Mouse (Mus musculus): ENCODE results near the gene Pml.

Pml gene

GRCm38 (mm10) chr9:58249592-58250192, at the start of gene Pml:
Gene Pml, minus strand, starts transcription at chr9:58249786.
- in situ Hi-C loops (cut with MboI; ENCODE audit: unreplicated experiment in 2 of 2), result loop anchor here (25.0 kb wide), 2 partner anchors 412 to 437 kb away; partner anchors contain the start of gene Arid3b (in 1 of the 2)

- in situ Hi-C loops (cut with MboI; ENCODE audit: unreplicated experiment in 2 of 2), result loop anchor here in 1 of 2 experiments (10.0 kb wide), 1 partner anchor 67 kb away; no protein-coding TSS in a partner anchor
Measured at GRCm38 (mm10) chr9:58297961-58298477, 48.4 kb upstream of the Pml start.

GRCm38 (mm10) chr9:58297065-58297464, 47.5 kb upstream of the Pml start:
- in situ Hi-C loops (cut with MboI; ENCODE audit: unreplicated experiment in 2 of 2), result loop anchor here in 1 of 2 experiments (10.0 kb wide), 1 partner anchor 68 kb away; no protein-coding TSS in a partner anchor

DNA sequence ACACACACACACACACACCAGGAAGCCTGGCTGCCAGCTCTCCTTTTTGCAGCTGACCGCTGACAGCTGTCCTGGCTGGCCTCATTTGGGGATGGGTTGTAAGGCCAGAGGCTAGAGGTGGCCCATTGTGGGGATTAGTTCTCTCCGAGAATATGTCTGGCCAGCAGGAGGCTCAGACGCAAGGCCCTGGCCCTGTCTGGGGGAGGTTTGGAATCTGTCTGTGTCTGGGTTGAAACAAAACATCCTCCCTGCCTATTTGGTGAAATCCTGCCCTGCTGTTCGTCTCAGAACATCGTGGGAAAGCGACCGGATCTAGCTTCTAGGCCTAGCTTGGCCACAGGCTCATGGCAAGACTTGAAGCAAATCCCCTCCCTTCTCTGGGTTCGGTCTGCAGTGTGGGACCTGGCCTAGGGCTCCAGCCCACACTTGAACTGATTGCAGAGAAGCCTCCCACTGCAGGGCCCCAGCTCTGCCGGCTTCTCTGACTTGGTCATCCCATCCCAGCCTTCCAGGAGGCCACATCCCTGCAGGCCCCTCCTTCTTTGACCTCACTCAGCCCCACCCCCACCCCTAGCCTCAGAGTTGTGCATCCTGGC, 46.3 kb upstream of the Pml start:
- in situ Hi-C loops (cut with MboI; ENCODE audit: unreplicated experiment in 2 of 2), result loop anchor here in 1 of 2 experiments (10.0 kb wide), 1 partner anchor 69 kb away; no protein-coding TSS in a partner anchor

DNA sequence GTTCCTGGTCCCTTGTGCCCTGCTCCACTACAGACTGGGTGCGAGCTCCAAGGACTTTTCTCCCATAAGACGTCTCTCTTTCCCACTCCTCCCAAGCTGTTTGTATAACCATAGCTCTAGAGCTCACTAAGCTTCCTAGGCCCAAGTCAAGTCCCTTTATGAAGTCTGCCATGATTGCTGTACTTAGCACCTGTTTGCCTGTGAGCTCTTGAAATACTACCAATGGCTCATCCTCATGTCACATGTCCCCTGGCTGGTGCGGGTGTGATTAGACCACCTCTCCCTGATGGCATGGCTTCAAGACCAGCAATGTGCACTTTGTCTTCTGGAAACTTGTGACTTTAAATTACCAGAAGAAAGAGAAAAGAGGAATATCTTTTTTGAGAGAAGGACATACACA, 45.8 kb upstream of the Pml start:
- in situ Hi-C loops (cut with MboI; ENCODE audit: unreplicated experiment in 2 of 2), result loop anchor here in 1 of 2 experiments (10.0 kb wide), 1 partner anchor 69 kb away; no protein-coding TSS in a partner anchor

DNA sequence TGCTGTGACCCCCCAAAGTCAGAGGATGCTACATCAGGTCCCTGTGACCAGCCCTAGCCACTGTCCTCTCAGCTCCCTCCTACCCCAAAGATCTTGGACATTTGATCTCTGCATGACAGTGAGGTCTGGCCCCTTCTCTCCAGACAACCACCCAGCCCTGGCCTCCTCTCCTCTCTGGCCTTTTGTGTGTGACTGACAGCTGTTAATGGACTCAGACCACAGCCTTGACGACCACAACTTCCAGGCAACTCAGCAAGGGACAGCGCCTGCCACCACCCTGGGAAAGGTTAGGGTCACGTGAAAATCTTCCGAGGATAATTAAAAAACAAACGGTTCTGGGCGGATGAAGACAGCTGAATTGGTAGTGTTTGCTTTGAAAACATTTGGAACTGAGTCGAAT, 44.9 kb upstream of the Pml start:
- in situ Hi-C loops (cut with MboI; ENCODE audit: unreplicated experiment in 2 of 2), result loop anchor here in 1 of 2 experiments (10.0 kb wide), 1 partner anchor 70 kb away; no protein-coding TSS in a partner anchor

DNA sequence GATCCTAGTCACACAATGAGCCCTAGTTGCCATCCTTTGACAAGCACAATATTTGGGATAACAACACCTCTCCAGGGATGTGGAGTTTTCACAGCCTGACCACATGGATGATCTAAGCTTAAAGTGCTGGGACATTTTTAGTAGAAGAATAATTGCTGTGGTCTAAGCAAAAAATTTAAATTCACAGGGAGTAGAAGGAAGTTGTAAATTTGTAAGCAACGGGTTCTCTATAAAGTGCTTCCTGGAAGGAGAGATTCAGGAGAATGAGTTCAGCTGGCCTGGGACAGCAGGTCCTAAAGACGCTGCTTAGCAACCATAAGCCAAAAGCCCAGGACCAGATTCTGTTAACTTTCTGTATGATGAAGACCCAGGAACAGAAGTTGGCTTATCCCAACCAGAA, 40.3 kb upstream of the Pml start:
- in situ Hi-C loops (cut with MboI; ENCODE audit: unreplicated experiment in 2 of 2), result loop anchor here in 1 of 2 experiments (10.0 kb wide), 1 partner anchor 75 kb away; no protein-coding TSS in a partner anchor

DNA sequence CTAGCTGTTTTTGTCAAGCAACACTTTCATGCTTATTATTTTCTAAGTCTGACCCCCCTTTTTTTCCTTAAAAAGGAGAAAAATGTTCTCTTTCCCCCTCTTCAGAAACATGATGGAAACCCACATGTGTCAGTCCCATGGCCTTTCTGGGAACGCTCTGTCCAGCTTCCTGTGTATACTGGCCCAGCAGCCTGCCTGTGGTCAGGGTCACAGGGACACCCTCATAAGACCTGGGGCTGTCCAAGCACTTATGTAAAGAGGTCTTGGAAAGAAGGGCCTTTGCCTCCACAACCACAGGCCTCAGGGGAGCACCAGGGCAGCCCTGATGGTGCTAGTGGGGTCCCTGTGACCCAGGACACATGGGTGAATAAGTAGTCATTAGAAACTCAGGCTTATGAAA, 39.5 kb upstream of the Pml start:
- in situ Hi-C loops (cut with MboI; ENCODE audit: unreplicated experiment in 2 of 2), result no loop called here

DNA sequence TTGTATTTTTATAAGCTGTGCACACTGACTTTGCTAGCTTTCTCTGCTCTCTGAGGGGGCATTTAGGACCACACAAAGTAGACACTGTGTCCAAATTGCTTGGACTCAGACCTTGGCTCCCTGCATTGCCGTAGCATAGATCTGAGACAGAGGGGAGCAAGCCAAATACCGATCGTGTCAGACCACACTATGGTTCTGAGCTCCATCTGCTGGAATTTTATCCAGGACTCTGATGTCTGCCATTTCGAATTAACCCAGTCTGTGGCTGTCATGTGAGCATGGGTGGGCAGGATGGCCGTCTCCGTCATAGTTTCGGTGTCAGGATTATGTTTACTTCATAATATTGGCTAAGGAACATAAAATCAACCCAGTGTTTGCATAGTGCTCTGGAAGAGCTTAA, 33.8 kb upstream of the Pml start:
- in situ Hi-C loops (cut with MboI; ENCODE audit: unreplicated experiment in 2 of 2), result loop anchor here (5.0 kb wide), 3 partner anchors 56 to 246 kb away; no protein-coding TSS in a partner anchor

DNA sequence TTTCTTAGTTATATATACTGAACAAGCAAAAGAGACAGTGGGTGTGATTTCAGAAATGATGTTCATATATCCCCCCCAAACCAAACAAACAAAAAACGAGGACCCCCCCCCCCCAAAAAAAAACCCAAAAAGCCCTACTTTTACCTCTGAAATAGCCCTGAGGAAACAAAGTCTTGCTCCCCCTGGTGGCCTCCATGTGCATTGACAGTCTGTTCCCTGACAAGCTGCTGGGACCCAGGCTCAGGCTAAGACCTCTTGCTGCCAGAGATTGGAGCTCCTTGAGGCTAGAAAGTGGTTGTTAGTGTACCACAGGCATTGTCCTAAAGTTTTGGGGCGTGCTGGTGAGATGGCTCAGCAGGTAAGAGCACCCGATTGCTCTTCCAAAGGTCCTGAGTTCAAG, 32.0 kb upstream of the Pml start:
- in situ Hi-C loops (cut with MboI; ENCODE audit: unreplicated experiment in 2 of 2), result loop anchor here (5.0 kb wide), 3 partner anchors 54 to 244 kb away; no protein-coding TSS in a partner anchor

DNA sequence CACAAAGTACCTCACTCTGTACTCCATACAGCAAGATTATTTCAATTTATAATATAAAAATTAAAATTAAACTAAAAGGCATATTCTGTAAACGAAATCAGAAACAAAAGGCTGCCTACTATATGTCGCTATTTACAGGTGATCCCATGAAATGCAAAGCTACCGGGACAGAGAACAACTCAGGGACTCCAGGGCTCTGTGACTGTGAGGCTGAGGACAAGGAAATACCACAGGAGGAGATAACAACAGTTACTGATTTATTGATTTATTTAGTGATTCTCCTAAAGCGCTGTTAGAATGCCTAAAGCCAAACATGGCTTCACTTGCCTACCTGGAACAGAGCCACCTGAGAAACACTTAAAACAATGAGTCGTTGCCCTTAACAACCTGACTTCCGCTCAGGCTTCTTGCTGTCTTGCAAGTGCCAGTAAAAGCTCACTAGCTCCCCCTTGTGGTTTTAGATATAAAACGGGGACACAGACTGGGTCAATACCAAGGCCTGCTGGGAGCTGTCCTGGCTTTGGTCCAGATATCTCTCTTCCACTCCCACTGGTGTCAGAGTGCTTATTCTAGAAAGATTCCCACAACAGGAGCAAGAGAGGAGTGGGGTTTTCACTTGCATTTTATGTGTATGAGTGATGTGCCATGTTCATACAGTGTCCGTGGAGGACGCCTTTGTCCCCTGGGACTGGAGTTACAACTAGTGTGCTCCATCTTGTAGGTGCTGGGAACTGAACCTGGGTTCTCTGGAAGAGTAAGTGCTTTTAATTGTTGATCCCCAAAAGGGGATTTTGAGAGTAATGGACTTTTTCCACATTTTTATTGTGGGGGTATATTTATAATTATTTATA, 30.9 kb upstream of the Pml start:
- in situ Hi-C loops (cut with MboI; ENCODE audit: unreplicated experiment in 2 of 2), result loop anchor here (5.0 kb wide), 3 partner anchors 53 to 243 kb away; no protein-coding TSS in a partner anchor

GRCm38 (mm10) chr9:58279780-58280179, 30.2 kb upstream of the Pml start:
- in situ Hi-C loops (cut with MboI; ENCODE audit: unreplicated experiment in 2 of 2), result loop anchor here (5.0 kb wide), 3 partner anchors 52 to 242 kb away; no protein-coding TSS in a partner anchor

DNA sequence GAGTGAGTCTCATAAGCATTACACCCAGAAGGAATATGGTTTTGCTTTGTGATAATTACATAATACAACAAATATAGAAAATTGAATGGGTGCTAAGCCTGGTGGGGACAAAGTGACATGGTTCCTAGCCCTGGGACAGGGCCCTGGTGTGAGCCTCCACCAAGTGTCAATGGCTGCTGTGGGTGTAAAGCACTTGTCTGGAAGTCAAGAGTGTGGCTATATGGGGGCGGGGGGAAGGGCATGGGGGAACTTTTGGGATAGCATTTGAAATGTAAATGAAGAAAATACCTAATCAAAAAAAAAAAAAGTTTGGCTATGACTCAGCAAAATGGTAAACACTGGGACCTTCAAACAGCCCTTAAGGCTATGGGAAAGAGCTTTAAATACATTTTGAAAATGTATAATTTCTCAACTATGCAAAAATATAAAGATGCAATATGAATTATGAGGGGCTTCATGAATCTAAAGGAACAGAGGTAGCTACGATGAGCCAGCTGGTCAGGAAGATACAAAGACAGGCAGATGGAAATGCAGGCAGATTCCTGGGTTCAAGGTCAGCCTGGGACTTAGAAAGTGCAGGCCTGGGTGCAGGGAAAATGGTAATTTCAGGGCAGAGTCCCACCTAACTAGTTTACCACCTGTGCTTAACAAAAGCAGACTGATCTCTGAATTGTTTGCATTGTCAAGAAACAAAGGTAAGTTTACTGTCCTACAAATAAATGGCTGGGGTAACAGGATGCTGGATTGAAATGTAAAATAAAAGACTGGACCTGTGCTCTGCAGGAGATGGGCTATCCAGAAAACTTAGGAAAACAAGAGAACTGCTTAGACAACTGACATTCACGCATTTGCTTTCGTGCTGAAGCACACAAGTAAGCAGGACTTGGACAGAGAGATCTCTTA, 29.5 kb upstream of the Pml start:
- in situ Hi-C loops (cut with MboI; ENCODE audit: unreplicated experiment in 2 of 2), result no loop called here

GRCm38 (mm10) chr9:58278313-58278712, 28.7 kb upstream of the Pml start:
- in situ Hi-C loops (cut with MboI; ENCODE audit: unreplicated experiment in 2 of 2), result no loop called here

- in situ Hi-C loops (cut with MboI; ENCODE audit: unreplicated experiment in 2 of 2), result no loop called here
Measured at GRCm38 (mm10) chr9:58276346-58276745, 26.8 kb upstream of the Pml start.

DNA sequence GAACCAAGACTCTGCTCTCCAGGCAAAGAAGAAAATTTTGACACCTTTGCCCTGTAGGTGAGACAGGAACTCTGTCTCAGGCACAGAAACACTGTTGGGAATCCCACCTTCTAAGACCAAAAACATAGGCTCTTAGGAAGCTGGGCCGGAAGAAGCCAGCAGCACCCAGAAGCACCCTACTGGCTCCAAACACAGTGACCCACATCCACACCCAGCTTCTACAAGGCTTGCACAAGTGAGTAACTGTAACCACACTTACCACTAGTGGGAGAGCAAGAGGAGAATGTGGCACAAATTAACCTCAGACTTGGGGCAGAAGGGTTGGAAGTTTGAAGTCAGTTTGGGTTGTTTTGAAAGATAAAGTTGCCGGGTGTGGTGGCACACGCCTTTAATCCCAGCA, 26.2 kb upstream of the Pml start:
- in situ Hi-C loops (cut with MboI; ENCODE audit: unreplicated experiment in 2 of 2), result no loop called here

DNA sequence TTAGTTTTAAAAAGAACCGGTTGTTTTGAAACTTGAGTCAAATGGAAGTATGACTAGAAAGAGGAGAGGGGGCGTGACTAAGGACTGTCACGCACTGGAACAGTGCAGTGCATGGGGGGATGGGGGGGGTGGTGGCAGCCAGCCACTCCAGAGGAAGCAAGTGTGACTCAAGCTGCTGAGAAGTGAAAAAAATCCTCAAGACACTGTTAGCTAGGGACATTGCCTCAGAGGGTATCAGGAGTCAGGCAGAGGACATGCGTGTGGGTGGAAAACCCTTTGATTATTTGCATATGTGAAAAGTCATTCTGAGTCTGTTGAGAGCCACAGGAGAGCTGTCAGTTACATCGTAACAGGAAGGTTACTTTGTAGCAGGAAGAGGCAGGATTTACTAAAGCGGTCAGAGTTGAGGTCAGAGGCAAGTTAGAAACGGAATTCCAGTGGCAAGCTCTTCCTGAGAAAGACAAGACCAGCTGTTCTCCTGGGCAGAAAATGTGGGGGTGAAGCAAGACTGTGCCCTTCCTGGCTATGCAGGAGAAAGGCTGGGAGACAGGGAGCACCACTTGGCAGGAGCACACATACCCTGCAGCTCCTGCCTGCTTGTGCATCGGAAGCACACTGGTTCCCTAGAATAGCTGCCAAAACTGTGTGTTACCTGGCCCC, 25.7 kb upstream of the Pml start:
- in situ Hi-C loops (cut with MboI; ENCODE audit: unreplicated experiment in 2 of 2), result no loop called here

- in situ Hi-C loops (cut with MboI; ENCODE audit: unreplicated experiment in 2 of 2), result loop anchor here (25.0 kb wide), 2 partner anchors 437 to 462 kb away; partner anchors contain the start of gene Arid3b (in 1 of the 2)
Measured at GRCm38 (mm10) chr9:58274626-58275025, 25.0 kb upstream of the Pml start.

- in situ Hi-C loops (cut with MboI; ENCODE audit: unreplicated experiment in 2 of 2), result loop anchor here (25.0 kb wide), 2 partner anchors 437 to 462 kb away; partner anchors contain the start of gene Arid3b (in 1 of the 2)
Measured at GRCm38 (mm10) chr9:58274101-58274604, 24.6 kb upstream of the Pml start.
